Mouse (Mus musculus): Measurements from ENCODE around the gene Tmem147. TPM values are rescaled to one million over a fixed set of nuclear protein-coding genes. Genes with fewer than 3 reads are reported as not detected.

Gene Tmem147
- polyA plus RNA-seq, 1 experiment from 2014 or later: 203 TPM

Other genes starting within 250 kb of the Tmem147 start
- not detected in 2 replicates for gene Prodh2, start 235.9 kb downstream of the Tmem147 start, polyA plus RNA-seq (2015; fragmentation: Nextera tagmentation; extraction: Ambion mirVana)
- gene Arhgap33, start 194.5 kb downstream of the Tmem147 start, polyA plus RNA-seq (2015; fragmentation: Nextera tagmentation; extraction: Ambion mirVana): 106 and 114 TPM in 2 replicates
- 5.7 and 6.6 TPM in 2 replicates for gene Hspb6, start 177.4 kb downstream of the Tmem147 start, polyA plus RNA-seq (2015; fragmentation: Nextera tagmentation; extraction: Ambion mirVana)
- 8.7 and 12.3 TPM in 2 replicates for gene Proser3, start 177.2 kb downstream of the Tmem147 start, polyA plus RNA-seq (2015; fragmentation: Nextera tagmentation; extraction: Ambion mirVana)
- 54.4 and 60.4 TPM in 2 replicates for gene Lin37, start 169.7 kb downstream of the Tmem147 start, polyA plus RNA-seq (2015; fragmentation: Nextera tagmentation; extraction: Ambion mirVana)
- 92.5 and 102 TPM in 2 replicates for gene U2af1l4, start 166.2 kb downstream of the Tmem147 start, polyA plus RNA-seq (2015; fragmentation: Nextera tagmentation; extraction: Ambion mirVana)
- 20.7 and 22.6 TPM in 2 replicates for gene Gm49396, start 166.2 kb downstream of the Tmem147 start, polyA plus RNA-seq (2015; fragmentation: Nextera tagmentation; extraction: Ambion mirVana)
- 131 and 133 TPM in 2 replicates for gene Psenen, start 165.9 kb downstream of the Tmem147 start, polyA plus RNA-seq (2015; fragmentation: Nextera tagmentation; extraction: Ambion mirVana)
- 4.8 and 6.6 TPM in 2 replicates for gene Igflr1, start 164.1 kb downstream of the Tmem147 start, polyA plus RNA-seq (2015; fragmentation: Nextera tagmentation; extraction: Ambion mirVana)
- 12.9 and 13.3 TPM in 2 replicates for gene Kmt2b, start 140.8 kb downstream of the Tmem147 start, polyA plus RNA-seq (2015; fragmentation: Nextera tagmentation; extraction: Ambion mirVana)
- 0.14 and 0.31 TPM in 2 replicates for gene Zbtb32, start 130.6 kb downstream of the Tmem147 start, polyA plus RNA-seq (2015; fragmentation: Nextera tagmentation; extraction: Ambion mirVana)
- 0.46 and 0.73 TPM in 2 replicates for gene Upk1a, start 116.7 kb downstream of the Tmem147 start, polyA plus RNA-seq (2015; fragmentation: Nextera tagmentation; extraction: Ambion mirVana)
- gene Cox6b1, start 103.4 kb downstream of the Tmem147 start, polyA plus RNA-seq (2015; fragmentation: Nextera tagmentation; extraction: Ambion mirVana): 1,046 and 1,055 TPM in 2 replicates
- gene Etv2, start 93.7 kb downstream of the Tmem147 start, polyA plus RNA-seq (2015; fragmentation: Nextera tagmentation; extraction: Ambion mirVana): not detected in 2 replicates
- gene Rbm42, start 79.2 kb downstream of the Tmem147 start, polyA plus RNA-seq (2015; fragmentation: Nextera tagmentation; extraction: Ambion mirVana): 130 and 153 TPM in 2 replicates
- 34.2 and 37.0 TPM in 2 replicates for gene Haus5, start 64.5 kb downstream of the Tmem147 start, polyA plus RNA-seq (2015; fragmentation: Nextera tagmentation; extraction: Ambion mirVana)
- not detected in 2 replicates for gene Pmis2, start 57.9 kb downstream of the Tmem147 start, polyA plus RNA-seq (2015; fragmentation: Nextera tagmentation; extraction: Ambion mirVana)
- not detected in 2 replicates for gene 2200002J24Rik, start 30.6 kb downstream of the Tmem147 start, polyA plus RNA-seq (2015; fragmentation: Nextera tagmentation; extraction: Ambion mirVana)
- 0.62 and 1.3 TPM in 2 replicates for gene Atp4a, start 17.3 kb downstream of the Tmem147 start, polyA plus RNA-seq (2015; fragmentation: Nextera tagmentation; extraction: Ambion mirVana)
- gene Gapdhs, start 14.1 kb upstream of the Tmem147 start, polyA plus RNA-seq (2015; fragmentation: Nextera tagmentation; extraction: Ambion mirVana): 1.1 and 2.2 TPM in 2 replicates
- 2.3 TPM in 2 replicates for gene Sbsn, start 21.9 kb upstream of the Tmem147 start, polyA plus RNA-seq (2015; fragmentation: Nextera tagmentation; extraction: Ambion mirVana)
- 0.27 and 0.57 TPM in 2 replicates for gene Dmkn, start 34.2 kb upstream of the Tmem147 start, polyA plus RNA-seq (2015; fragmentation: Nextera tagmentation; extraction: Ambion mirVana)
- gene Krtdap, start 58.4 kb upstream of the Tmem147 start, polyA plus RNA-seq (2015; fragmentation: Nextera tagmentation; extraction: Ambion mirVana): not detected in 2 replicates
- gene Ffar2, start 94.2 kb upstream of the Tmem147 start, polyA plus RNA-seq (2015; fragmentation: Nextera tagmentation; extraction: Ambion mirVana): 0.17 and 0.50 TPM in 2 replicates
- gene Ffar3, start 126.6 kb upstream of the Tmem147 start, polyA plus RNA-seq (2015; fragmentation: Nextera tagmentation; extraction: Ambion mirVana): not detected in 2 replicates
- not detected in 2 replicates for gene Ffar1, start 132.0 kb upstream of the Tmem147 start, polyA plus RNA-seq (2015; fragmentation: Nextera tagmentation; extraction: Ambion mirVana)
- not detected in 2 replicates for gene Cd22, start 150.8 kb upstream of the Tmem147 start, polyA plus RNA-seq (2015; fragmentation: Nextera tagmentation; extraction: Ambion mirVana)
- 1.3 and 1.5 TPM in 2 replicates for gene Mag, start 185.3 kb upstream of the Tmem147 start, polyA plus RNA-seq (2015; fragmentation: Nextera tagmentation; extraction: Ambion mirVana)
- gene Hamp2, start 195.1 kb upstream of the Tmem147 start, polyA plus RNA-seq (2015; fragmentation: Nextera tagmentation; extraction: Ambion mirVana): not detected in 2 replicates
- gene Hamp, start 214.5 kb upstream of the Tmem147 start, polyA plus RNA-seq (2015; fragmentation: Nextera tagmentation; extraction: Ambion mirVana): not detected in 2 replicates
- gene Usf2, start 227.3 kb upstream of the Tmem147 start, polyA plus RNA-seq (2015; fragmentation: Nextera tagmentation; extraction: Ambion mirVana): 24.2 and 27.6 TPM in 2 replicates
- gene Lsr, start 243.9 kb upstream of the Tmem147 start, polyA plus RNA-seq (2015; fragmentation: Nextera tagmentation; extraction: Ambion mirVana): 13.5 and 16.1 TPM in 2 replicates
- gene Fam187b, start 244.2 kb upstream of the Tmem147 start, polyA plus RNA-seq (2015; fragmentation: Nextera tagmentation; extraction: Ambion mirVana): 0.17 and 0.38 TPM in 2 replicates

All from midbrain, embryonic 13.5 days (tissue).